Mouse (Mus musculus) liver, adult 2 months (tissue): Measurements from ENCODE around the gene Arhgap17. TPM values are rescaled to one million over a fixed set of nuclear protein-coding genes. Genes with fewer than 3 reads are reported as not detected.

ENCODE experiments used
- DNase-seq: peaks from one replicate; pipeline ENCODE4 v3.0.0-alpha.2; 2011; ENCODE audit warnings: low read depth, low spot score; ENCODE audit errors: extremely low read depth
- H3K27ac ChIP-seq: fragments of 200-500 bp; replicated peaks from 2 replicates; pipeline ENCODE4 v1.5.1; 2012; ENCODE audit warnings: low read depth, mild to moderate bottlenecking, control low read depth, inconsistent platforms, low read length; ENCODE audit not compliant: insufficient read depth
- H3K27me3 ChIP-seq: fragments of 200-500 bp; 2 replicates; pipeline ENCODE4 v1.6.1; 2012; ENCODE audit warnings: mild to moderate bottlenecking, moderate library complexity, low read length, inconsistent platforms; ENCODE audit not compliant: control insufficient read depth, insufficient read depth
- H3K36me3 ChIP-seq: fragments of 200-500 bp; 2 replicates; pipeline ENCODE4 v1.6.1; 2012; ENCODE audit warnings: low read length, inconsistent platforms; ENCODE audit not compliant: control insufficient read depth, insufficient read depth
- H3K4me1 ChIP-seq: fragments of 200-500 bp; 2 replicates; pipeline ENCODE4 v1.6.1; 2011; ENCODE audit warnings: low read length; ENCODE audit not compliant: control insufficient read depth, insufficient read depth
- H3K4me3 ChIP-seq: fragments of 200-500 bp; 2 replicates; pipeline ENCODE4 v1.5.1; 2011; ENCODE audit warnings: low read depth, mild to moderate bottlenecking, control low read depth, low read length, moderate library complexity; ENCODE audit not compliant: insufficient read depth
- H3K79me2 ChIP-seq: fragments of 200-500 bp; 2 replicates; pipeline ENCODE4 v1.6.1; 2012; ENCODE audit warnings: inconsistent platforms, mild to moderate bottlenecking, low read length, moderate library complexity; ENCODE audit not compliant: control insufficient read depth, insufficient read depth
- H3K9ac ChIP-seq: fragments of 200-500 bp; 2 replicates; pipeline ENCODE4 v1.6.1; 2012; ENCODE audit warnings: low read depth, mild to moderate bottlenecking, control low read depth, inconsistent platforms, low read length
- CTCF ChIP-seq: fragments of 200-500 bp; IDR thresholded peaks from 2 replicates; pipeline ENCODE4 v1.5.1; 2011; ENCODE audit warnings: low read depth, low read length, control low read depth
- POLR2A ChIP-seq: fragments of 200-500 bp; IDR thresholded peaks from 2 replicates; pipeline ENCODE4 v1.6.1; 2011; ENCODE audit warnings: low read length, control low read depth; ENCODE audit not compliant: insufficient read depth; ENCODE audit errors: extremely low read depth
- WGBS: fragments of 180-500 bp; shearing (Covaris S2); methylation state at CpG from one replicate; pipeline ENCODE4 v1.1.7; 2018; 5-methylcytosine and 5-hydroxymethylcytosine counted together
- polyA plus RNA-seq: library from polyadenylated mRNA; depleted of rRNA; stranded (reverse); fragments of >200 nt; gene quantifications from 2 replicates; pipeline ENCODE4 v1.2.3, GENCODE M21; 2012
- total RNA-seq: library from RNA; depleted of rRNA; stranded (reverse); fragments of >200 nt; gene quantifications from 2 replicates; pipeline ENCODE4 v1.2.3, GENCODE M21; 2014

Gene Arhgap17
- total and polyA plus RNA-seq, 2 experiments, result 4.9 to 8.6 TPM

DNA sequence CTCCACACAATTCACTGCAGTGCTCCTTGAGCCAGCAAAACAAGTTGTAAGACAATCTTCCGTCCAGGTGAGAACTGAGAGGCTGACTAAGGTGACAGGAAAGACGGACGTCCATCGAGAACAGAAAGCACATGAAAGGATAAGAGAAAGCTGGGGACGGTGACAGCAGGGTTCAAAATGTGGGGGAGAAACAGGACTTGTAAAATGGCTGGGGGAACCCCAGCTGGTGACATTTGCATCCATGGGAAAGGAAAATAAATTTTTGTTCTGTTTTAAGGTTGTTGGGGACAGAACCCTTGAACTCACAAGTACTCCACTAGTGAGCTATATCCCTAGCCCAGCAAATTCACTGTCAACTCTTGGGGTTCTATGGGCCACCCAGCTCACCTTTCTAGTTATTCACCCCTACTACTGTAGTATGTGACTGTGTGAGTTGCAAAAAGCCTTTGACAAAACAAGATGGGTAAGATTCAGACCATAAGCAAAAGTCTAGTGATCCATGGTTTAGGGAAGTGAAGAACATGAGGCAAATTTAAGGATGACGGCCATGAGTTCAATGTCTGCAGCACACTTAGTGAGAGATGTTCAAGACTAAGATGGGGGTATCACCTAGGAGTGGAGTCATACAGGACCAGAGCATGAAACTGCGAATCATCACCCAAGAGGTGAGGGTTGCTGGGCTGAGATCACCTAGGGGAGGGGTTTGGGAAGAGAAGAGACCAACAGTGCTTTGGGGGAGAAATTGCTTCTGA lies 8.3 kb downstream of the Arhgap17 start:
- no peak for DNase-seq
- no peak overlapping the region for H3K9ac ChIP-seq
- H3K79me2 ChIP-seq, result peaks cover 55% of the 10 kb centered on the region
- WGBS, result 97% methylated on average over 7 of the region's 7 CpGs
- no peaks in the 10 kb centered on the region for H3K36me3 ChIP-seq
- H3K27ac ChIP-seq, result no peak overlapping the region
- no peak for TF ChIP-seq CTCF
- H3K27me3 ChIP-seq, result no peaks in the 10 kb centered on the region
- peaks cover 5% of the 10 kb centered on the region for H3K4me1 ChIP-seq
- no peak overlapping the region for H3K4me3 ChIP-seq

DNA sequence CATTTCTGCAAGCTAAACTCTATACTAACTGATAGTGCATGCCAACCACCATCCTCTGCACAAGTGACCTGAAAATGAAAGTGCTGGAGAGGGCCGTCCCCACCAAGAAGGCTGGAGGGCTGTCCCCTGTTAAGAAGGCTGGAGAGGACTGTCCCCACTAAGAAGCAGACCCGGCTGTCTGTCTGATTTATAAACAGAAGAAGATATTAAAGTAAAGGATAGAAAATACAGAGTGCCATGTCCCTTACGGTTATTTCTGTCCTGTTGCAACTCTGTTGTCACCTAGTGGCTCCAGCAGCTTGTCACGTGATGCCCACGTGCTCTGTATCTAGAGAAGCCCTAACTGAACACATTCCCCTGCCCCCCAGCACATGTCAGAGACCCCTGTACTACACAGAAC lies 9.5 kb downstream of the Arhgap17 start:
- TF ChIP-seq POLR2A (no peak), CTCF (no peak)
- WGBS, result 74% methylated on average over 5 of the region's 5 CpGs
- Histone ChIP-seq H3K9ac (no peak overlapping the region), H3K27me3 (no peaks in the 10 kb centered on the region), H3K36me3 (no peaks in the 10 kb centered on the region), H3K4me3 (no peak overlapping the region), H3K79me2 (peaks cover 59% of the 10 kb centered on the region), H3K27ac (no peak overlapping the region), H3K4me1 (peaks cover 2% of the 10 kb centered on the region)
- no peak for DNase-seq

- Histone ChIP-seq H3K79me2 (peaks cover 52% of the 10 kb centered on the region), H3K27me3 (no peaks in the 10 kb centered on the region), H3K4me3 (no peak overlapping the region), H3K36me3 (no peaks in the 10 kb centered on the region), H3K9ac (no peak overlapping the region), H3K4me1 (peaks cover 6% of the 10 kb centered on the region), H3K27ac (no peak overlapping the region)
- no peak for DNase-seq
- 93% methylated on average over 7 of the region's 7 CpGs for WGBS
- TF ChIP-seq POLR2A, result no peak
- TF ChIP-seq CTCF, result no peak
These were observed 10.6 kb downstream of the Arhgap17 start for GRCm38 (mm10) chr7:123359101-123359500.

DNA sequence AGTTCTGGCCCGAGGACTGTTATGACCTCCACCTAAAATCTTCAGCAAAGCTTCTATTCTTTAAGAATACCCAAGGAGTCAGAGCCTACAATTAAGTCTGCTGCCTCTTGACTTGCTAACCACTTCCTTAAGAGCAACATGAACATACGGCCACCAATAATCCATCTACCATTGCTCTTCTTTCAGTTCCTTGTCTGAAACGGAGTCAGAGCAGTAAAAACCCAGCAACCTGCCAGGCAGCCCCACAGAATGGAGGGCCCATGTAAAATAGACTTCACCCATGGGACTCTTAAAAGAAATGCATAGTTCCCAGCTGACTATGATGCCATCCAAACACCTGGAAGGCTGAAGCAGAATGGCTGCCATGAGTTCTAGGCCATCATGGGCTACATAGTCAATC lies 13.6 kb downstream of the Arhgap17 start:
- no peak for TF ChIP-seq POLR2A
- no peak for TF ChIP-seq CTCF
- no peak for DNase-seq
- Histone ChIP-seq H3K27me3 (no peaks in the 10 kb centered on the region), H3K4me3 (no peak overlapping the region), H3K79me2 (peaks cover 51% of the 10 kb centered on the region), H3K9ac (no peak overlapping the region), H3K27ac (no peak overlapping the region), H3K4me1 (peaks cover 7% of the 10 kb centered on the region), H3K36me3 (no peaks in the 10 kb centered on the region)
- WGBS, result 86% methylated on average over 3 of the region's 3 CpGs

- H3K4me1 ChIP-seq, result peaks cover 7% of the 10 kb centered on the region
- no peak overlapping the region for H3K4me3 ChIP-seq
- H3K27me3 ChIP-seq, result no peaks in the 10 kb centered on the region
- 87% methylated on average over 2 of the region's 2 CpGs for WGBS
- H3K9ac ChIP-seq, result no peak overlapping the region
- no peaks in the 10 kb centered on the region for H3K36me3 ChIP-seq
- TF ChIP-seq POLR2A (no peak), CTCF (no peak)
- peaks cover 45% of the 10 kb centered on the region for H3K79me2 ChIP-seq
- H3K27ac ChIP-seq, result no peak overlapping the region
- no peak for DNase-seq
These were observed 14.9 kb downstream of the Arhgap17 start for GRCm38 (mm10) chr7:123354851-123355250.

DNA sequence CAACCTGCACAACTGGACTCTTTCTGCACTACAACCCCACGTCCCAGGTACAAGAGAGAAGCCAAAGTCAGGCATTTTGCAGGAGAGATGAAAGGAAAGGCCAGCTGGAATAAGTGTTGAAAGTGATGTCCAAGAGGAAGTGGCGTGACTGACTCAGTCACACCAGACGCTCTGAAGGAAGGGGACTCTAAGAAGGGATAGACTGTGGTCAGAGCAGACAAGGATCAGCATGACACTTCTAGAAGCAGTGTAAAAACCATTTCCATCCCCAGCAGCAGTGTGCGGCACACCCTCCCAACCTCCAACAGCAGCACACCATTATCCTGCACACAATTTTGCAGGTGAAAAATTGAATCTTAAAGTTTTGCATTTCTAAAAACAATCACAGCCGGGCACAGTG lies 15.3 kb downstream of the Arhgap17 start:
- no peak overlapping the region for H3K4me3 ChIP-seq
- no peak overlapping the region for H3K27ac ChIP-seq
- TF ChIP-seq POLR2A (no peak), CTCF (no peak)
- DNase-seq, result no peak
- H3K4me1 ChIP-seq, result peaks cover 7% of the 10 kb centered on the region
- no peaks in the 10 kb centered on the region for H3K27me3 ChIP-seq
- no peak overlapping the region for H3K9ac ChIP-seq
- no peaks in the 10 kb centered on the region for H3K36me3 ChIP-seq
- WGBS, result 79% methylated on average over 5 of the region's 5 CpGs
- H3K79me2 ChIP-seq, result peaks cover 45% of the 10 kb centered on the region
